Mouse (Mus musculus) thymus, postnatal 4 days (tissue): Measurements from ENCODE around the gene Szrd1.

Experiments
- DNase-seq: peaks from one replicate; pipeline ENCODE4 v3.0.0; 2021

The Szrd1 gene

GRCm38 (mm10) chr4:141139116-141139970 lies at the start of gene Szrd1:
Gene Szrd1, minus strand, starts transcription at chr4:141139775.
- DNase-seq: peak; percentile 99

- DNase-seq: no peak
Measured at GRCm38 (mm10) chr4:141186923-141187836, 47.6 kb upstream of the Szrd1 start.

- no peak for DNase-seq
Measured at GRCm38 (mm10) chr4:141184426-141184825, 44.9 kb upstream of the Szrd1 start.

GRCm38 (mm10) chr4:141183932-141184331 lies 44.4 kb upstream of the Szrd1 start:
- no peak for DNase-seq

GRCm38 (mm10) chr4:141181981-141182380 lies 42.4 kb upstream of the Szrd1 start:
- DNase-seq: no peak

DNA sequence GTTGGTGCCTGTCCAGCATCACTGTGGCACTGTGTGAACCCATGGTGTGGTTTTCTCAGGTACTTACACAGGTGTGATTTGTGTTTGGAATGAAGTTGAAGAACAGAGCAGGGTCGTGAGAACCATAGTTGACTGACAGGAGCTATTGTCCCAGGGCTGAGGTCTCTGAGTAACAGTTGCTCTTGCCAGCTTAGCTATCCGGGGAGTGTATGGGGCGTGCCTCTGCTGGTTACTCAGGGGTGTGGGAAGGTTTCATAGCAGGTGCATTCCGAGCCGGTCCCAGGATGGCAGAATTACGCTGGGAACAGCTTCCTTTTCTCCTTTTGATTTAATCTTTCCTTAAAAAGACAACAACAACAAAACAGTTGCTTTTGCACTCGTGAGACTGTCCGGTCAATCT lies 41.3 kb upstream of the Szrd1 start:
- DNase-seq: no peak

DNA sequence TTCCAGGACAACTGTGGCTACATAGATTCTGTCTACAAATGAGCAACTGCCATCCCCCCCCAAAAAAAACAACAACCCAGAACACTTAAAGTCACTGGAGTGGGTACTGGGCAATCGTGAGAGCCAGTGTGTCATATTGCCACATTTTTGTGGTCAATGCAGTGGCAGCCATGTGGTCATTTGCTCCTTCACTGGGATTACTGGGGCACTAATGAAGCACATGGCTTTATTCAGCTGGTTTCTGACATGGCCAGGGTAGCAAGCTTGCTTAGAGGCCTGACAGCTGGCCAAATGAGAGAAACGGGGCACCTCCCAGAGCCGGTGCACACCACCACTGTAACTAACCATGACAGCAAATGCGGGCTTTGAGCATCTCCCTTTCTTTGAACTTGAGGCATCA lies 38.9 kb upstream of the Szrd1 start:
- DNase-seq: no peak

GRCm38 (mm10) chr4:141176328-141176838 lies 36.8 kb upstream of the Szrd1 start:
- no peak for DNase-seq

- no peak for DNase-seq
Measured at GRCm38 (mm10) chr4:141175783-141176182, 36.2 kb upstream of the Szrd1 start.

GRCm38 (mm10) chr4:141172121-141172520 lies 32.5 kb upstream of the Szrd1 start:
- no peak for DNase-seq

DNA sequence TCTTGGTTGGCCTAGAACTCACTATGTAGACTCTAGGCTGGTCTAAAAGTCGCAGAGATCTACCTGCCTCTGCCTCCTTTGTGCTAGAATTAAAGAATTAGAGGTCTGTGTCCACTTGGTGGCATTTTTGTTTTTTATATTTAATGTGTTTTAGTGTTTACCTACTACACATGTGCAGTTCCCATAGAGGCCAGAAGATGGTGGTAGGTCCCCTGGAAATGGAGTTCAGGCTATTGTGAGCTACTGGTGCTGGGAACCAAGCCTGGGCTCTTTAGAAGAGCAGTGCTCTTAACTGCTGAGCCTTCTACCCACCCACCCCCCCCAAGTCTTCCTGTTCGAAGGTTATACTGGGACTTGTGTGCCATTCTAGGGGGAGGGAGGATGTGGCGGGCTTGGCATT lies 27.6 kb upstream of the Szrd1 start:
- DNase-seq: no peak

- no peak for DNase-seq
Measured at GRCm38 (mm10) chr4:141165744-141166292, 26.2 kb upstream of the Szrd1 start.

DNA sequence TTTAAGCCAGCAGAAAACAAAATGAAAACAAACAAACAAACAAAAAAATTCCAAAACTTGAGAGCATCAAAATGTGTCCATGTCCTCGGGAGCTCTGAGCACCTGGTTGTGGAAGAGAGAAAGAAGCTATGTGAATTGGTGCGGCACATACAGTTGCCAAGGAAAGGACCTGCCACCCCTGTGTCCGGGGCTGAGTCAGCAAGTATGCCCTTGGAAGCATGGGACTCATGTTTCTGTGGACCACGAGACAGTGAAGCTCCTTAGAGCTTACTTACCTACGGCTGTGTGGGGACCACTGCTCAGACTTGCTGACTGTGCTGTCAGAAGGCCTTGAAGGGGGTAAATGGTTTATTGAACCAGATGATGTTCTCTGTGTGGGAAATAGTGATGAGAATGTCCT lies 24.2 kb upstream of the Szrd1 start:
- no peak for DNase-seq

- no peak for DNase-seq
Measured at GRCm38 (mm10) chr4:141161699-141162208, 22.2 kb upstream of the Szrd1 start.

- DNase-seq: no peak
Measured at GRCm38 (mm10) chr4:141160193-141160592, 20.6 kb upstream of the Szrd1 start.

DNA sequence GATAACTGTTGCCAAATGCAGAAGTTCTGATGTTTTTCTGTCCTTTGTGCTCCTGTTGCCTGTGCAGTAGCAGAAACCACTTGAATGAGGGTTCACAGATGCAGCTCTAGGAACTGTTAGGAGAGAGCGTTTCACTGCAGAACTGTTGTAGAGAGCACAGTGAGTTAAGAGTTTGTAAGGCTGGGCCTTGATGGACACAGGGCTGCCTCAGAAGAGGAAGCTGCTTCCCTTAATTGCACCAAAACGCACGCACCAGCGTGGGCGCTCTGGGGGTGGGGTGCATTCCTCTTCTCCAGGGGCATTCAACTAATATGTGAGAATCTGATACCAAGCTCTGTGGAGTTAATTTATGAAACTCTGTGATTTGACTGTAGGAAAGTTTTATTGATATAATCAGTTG lies 20.1 kb upstream of the Szrd1 start:
- DNase-seq: no peak

DNA sequence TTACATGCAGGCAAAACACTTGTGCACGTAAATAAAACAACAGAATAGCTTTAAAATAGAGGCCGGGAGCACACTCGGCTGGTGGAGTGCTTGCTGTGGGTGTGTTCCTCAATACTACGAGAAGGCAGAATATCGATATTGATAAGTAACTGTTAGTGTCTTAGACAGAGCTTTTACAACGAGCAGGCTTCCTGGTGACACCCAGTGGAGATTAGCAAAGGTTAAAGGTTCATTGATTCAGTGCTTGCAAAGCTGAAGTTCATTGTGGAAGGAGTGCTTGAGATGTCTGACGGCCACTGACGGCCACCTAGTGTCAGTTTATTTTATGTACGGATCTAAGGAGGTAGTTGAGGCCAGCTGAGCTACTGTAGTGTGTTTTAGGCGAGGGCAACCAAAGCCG lies 19.5 kb upstream of the Szrd1 start:
- DNase-seq: no peak

DNA sequence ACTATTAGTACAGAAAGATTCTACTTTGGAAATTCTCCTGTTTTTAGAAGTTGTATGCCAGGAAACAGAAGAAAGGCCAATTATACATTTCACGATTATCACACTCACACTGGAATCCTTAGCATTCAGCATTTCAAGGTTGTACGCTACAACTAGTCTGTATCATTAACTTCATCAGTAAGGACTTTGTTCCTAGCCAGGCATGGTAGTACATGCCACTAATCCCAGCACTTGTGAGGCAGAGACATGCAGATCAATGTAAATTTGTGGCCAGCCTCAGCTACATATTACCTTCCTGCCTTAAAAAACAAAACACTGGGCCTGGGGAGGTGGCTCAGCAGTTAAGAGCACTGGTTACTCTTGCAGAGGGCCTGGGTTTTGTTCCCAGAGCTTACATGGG lies 19.0 kb upstream of the Szrd1 start:
- no peak for DNase-seq

DNA sequence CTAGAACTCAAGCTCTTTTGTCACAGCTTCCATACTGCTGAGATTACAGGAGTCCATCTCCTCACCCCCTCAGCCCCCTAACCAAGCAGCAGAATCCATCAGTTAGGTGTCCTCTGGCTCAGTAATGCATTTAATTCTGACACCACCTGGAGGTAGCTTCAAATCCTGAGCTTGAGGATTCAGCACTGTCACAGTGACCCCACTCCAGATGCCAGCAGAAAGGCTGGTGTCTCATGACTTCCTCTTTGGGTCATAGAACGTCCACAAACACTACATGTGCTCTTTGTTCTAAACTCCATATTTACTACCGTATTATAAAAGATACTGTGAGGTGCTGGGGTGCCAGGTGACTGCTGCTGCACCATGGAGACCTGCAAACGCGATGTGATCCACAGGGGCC lies 17.9 kb upstream of the Szrd1 start:
- no peak for DNase-seq

DNA sequence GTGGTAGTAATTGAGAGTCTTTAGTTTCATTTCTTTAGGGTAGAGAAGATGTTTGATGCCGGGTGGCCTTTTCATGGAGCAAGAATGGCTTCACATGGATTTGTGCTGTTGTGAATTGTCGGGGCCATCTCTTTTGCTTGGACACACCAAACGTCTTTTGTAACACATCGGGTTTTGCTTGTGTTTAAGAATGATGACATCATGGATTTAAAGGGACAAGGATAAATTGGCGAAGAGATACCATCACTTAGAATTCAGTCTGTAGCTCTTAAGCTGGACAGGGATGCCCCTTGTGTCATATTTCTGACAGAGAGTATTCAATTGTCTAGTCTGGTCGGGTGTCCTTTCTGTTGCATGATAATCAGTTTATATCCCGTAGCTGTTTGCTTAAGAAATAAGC lies 9.5 kb upstream of the Szrd1 start:
- DNase-seq: no peak

- DNase-seq: peak; percentile 69
Measured at GRCm38 (mm10) chr4:141148009-141148801, 8.6 kb upstream of the Szrd1 start.
